Mouse (Mus musculus): ENCODE measurements around the gene Lyl1. TPM values are rescaled to one million over a fixed set of nuclear protein-coding genes. Genes with fewer than 3 reads are reported as not detected.

Lyl1 gene
- polyA plus RNA-seq, 1 experiment: 91.9 TPM

GRCm38 (mm10) chr8:84687705-84688100 is 13.6 kb upstream of the Lyl1 start, which contains the start of gene Nacc1:
TSS of gene Nacc1 (minus strand) at chr8:84687862.
- H3K4me3 ChIP-seq (ENCODE audit: insufficient read depth, low read length): peak within 1 kb of the TSS; percentile 88
- peaks cover 29% of the 10 kb centered on the region for H3K4me1 ChIP-seq (ENCODE audit: control insufficient read depth, insufficient read depth, low read length)
- TF ChIP-seq POLR2A (IDR thresholded peaks at IDR 0.05; ENCODE audit: borderline replicate concordance, low read depth, low read length) (no peak), CTCF (IDR thresholded peaks at IDR 0.05; ENCODE audit: low read depth, low read length) (no peak)
- peak within 1 kb of the TSS; percentile 70 for H3K27ac ChIP-seq (ENCODE audit: insufficient read depth, low read depth, low read length)

- peak overlapping the region; percentile 68 for H3K4me3 ChIP-seq (ENCODE audit: insufficient read depth, low read length)
- TF ChIP-seq CTCF (IDR thresholded peaks at IDR 0.05; ENCODE audit: low read depth, low read length) (no peak), POLR2A (IDR thresholded peaks at IDR 0.05; ENCODE audit: borderline replicate concordance, low read depth, low read length) (no peak)
- H3K27ac ChIP-seq (ENCODE audit: insufficient read depth, low read depth, low read length): peak overlapping the region; percentile 53
- peaks cover 28% of the 10 kb centered on the region for H3K4me1 ChIP-seq (ENCODE audit: control insufficient read depth, insufficient read depth, low read length)
Observed at GRCm38 (mm10) chr8:84689091-84689915, 12.0 kb upstream of the Lyl1 start.

DNA sequence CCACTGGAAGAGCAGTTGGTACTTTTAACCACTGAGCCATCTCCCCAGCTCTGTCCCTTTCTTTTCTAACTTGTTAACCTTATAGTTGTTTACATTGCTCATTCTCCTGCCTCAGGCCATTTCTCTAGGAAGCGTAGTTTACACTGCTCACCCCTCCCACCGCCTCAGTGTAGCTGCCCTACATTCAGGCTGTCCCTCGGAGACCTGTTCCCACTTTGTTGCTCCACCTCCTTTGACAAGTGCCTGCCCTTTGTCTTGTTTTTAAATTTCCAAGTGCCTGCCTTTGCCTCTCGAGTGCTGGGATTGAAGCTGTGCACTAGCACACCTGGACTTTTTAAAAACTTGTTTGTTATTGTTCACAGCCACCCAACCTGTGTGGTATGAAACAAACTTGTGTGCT is 7.9 kb upstream of the Lyl1 start:
- no peak overlapping the region for H3K27ac ChIP-seq (ENCODE audit: insufficient read depth, low read depth, low read length)
- peaks cover 19% of the 10 kb centered on the region for H3K4me1 ChIP-seq (ENCODE audit: control insufficient read depth, insufficient read depth, low read length)
- TF ChIP-seq CTCF (IDR thresholded peaks at IDR 0.05; ENCODE audit: low read depth, low read length) (no peak), POLR2A (IDR thresholded peaks at IDR 0.05; ENCODE audit: borderline replicate concordance, low read depth, low read length) (no peak)

DNA sequence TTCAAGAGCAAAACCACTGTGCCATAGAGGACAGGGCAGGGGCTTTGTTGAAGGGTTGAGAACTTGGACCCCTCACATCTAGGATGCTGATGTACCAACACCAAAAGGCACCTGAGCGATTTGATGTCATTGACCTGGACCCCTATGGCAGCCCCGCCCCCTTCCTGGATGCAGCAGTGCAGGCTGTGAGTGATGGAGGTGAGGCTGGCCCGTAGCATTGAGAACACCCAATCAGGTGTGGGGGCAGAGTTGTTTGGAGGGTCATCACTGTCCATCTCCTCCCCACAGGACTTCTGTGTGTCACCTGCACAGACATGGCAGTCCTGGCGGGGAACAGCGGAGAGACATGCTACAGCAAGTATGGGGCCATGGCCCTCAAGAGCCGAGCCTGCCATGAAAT is 6.1 kb upstream of the Lyl1 start:
- H3K27ac ChIP-seq (ENCODE audit: insufficient read depth, low read depth, low read length): no peak overlapping the region
- no peak overlapping the region for H3K4me3 ChIP-seq (ENCODE audit: insufficient read depth, low read length)
- H3K4me1 ChIP-seq (ENCODE audit: control insufficient read depth, insufficient read depth, low read length): peaks cover 27% of the 10 kb centered on the region
- TF ChIP-seq CTCF (IDR thresholded peaks at IDR 0.05; ENCODE audit: low read depth, low read length) (no peak), POLR2A (IDR thresholded peaks at IDR 0.05; ENCODE audit: borderline replicate concordance, low read depth, low read length) (no peak)

More for the DNA sequence above, 7.9 kb upstream of the Lyl1 start:
- no peak overlapping the region for H3K4me3 ChIP-seq (ENCODE audit: insufficient read depth, low read length)

GRCm38 (mm10) chr8:84697166-84698130 is 3.8 kb upstream of the Lyl1 start:
- H3K4me1 ChIP-seq (ENCODE audit: control insufficient read depth, insufficient read depth, low read length): peaks cover 26% of the 10 kb centered on the region
- TF ChIP-seq POLR2A (IDR thresholded peaks at IDR 0.05; ENCODE audit: borderline replicate concordance, low read depth, low read length) (no peak), CTCF (IDR thresholded peaks at IDR 0.05; ENCODE audit: low read depth, low read length) (0 out of 2 replicates have a peak, but pooled peaks have one; percentile 29)
- H3K4me3 ChIP-seq (ENCODE audit: insufficient read depth, low read length): no peak overlapping the region
- H3K27ac ChIP-seq (ENCODE audit: insufficient read depth, low read depth, low read length): peak overlapping the region; percentile 99; the same call in 1 of the 2 replicates

DNA sequence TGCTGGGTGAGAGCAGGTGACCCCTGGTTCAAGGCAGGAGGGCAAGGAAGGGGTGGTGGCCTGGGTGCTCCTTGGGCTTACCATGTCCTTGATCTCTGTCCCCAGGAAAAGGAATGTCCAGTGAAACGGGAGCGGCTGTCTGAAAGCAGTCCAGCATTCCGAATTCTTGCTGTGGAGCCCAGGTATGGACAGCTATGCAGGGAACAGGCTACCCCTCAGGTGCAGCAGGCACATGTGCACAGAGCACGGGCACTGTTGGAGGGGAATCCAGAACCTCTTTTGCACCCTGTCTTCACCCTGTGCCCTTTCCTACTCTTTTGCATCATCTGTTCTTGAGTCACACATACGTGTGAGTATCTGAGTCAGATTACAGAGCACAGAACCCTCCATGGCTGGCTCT is 3.0 kb upstream of the Lyl1 start:
- TF ChIP-seq POLR2A (IDR thresholded peaks at IDR 0.05; ENCODE audit: borderline replicate concordance, low read depth, low read length): no peak
- TF ChIP-seq CTCF (IDR thresholded peaks at IDR 0.05; ENCODE audit: low read depth, low read length): no peak
- peak overlapping the region; percentile 99 for H3K27ac ChIP-seq (ENCODE audit: insufficient read depth, low read depth, low read length)
- H3K4me3 ChIP-seq (ENCODE audit: insufficient read depth, low read length): no peak overlapping the region

GRCm38 (mm10) chr8:84698929-84699401 is 2.3 kb upstream of the Lyl1 start:
- Histone ChIP-seq H3K27ac (ENCODE audit: insufficient read depth, low read depth, low read length) (peak overlapping the region; percentile 99), H3K4me1 (ENCODE audit: control insufficient read depth, insufficient read depth, low read length) (peaks cover 26% of the 10 kb centered on the region), H3K4me3 (ENCODE audit: insufficient read depth, low read length) (peak overlapping the region; percentile 23; the same call in 1 of the 2 replicates)
- TF ChIP-seq POLR2A (IDR thresholded peaks at IDR 0.05; ENCODE audit: borderline replicate concordance, low read depth, low read length): no peak
- no peak for TF ChIP-seq CTCF (IDR thresholded peaks at IDR 0.05; ENCODE audit: low read depth, low read length)

More for the DNA sequence above, 3.0 kb upstream of the Lyl1 start:
- peaks cover 26% of the 10 kb centered on the region for H3K4me1 ChIP-seq (ENCODE audit: control insufficient read depth, insufficient read depth, low read length)

- TF ChIP-seq POLR2A (IDR thresholded peaks at IDR 0.05; ENCODE audit: borderline replicate concordance, low read depth, low read length) (no peak), CTCF (IDR thresholded peaks at IDR 0.05; ENCODE audit: low read depth, low read length) (peak; percentile 52)
- peak overlapping the region; percentile 99 for H3K27ac ChIP-seq (ENCODE audit: insufficient read depth, low read depth, low read length)
- peak overlapping the region; percentile 23; the same call in 1 of the 2 replicates for H3K4me3 ChIP-seq (ENCODE audit: insufficient read depth, low read length)
- peaks cover 26% of the 10 kb centered on the region for H3K4me1 ChIP-seq (ENCODE audit: control insufficient read depth, insufficient read depth, low read length)
Observed at GRCm38 (mm10) chr8:84699861-84700322, 1.4 kb upstream of the Lyl1 start.

DNA sequence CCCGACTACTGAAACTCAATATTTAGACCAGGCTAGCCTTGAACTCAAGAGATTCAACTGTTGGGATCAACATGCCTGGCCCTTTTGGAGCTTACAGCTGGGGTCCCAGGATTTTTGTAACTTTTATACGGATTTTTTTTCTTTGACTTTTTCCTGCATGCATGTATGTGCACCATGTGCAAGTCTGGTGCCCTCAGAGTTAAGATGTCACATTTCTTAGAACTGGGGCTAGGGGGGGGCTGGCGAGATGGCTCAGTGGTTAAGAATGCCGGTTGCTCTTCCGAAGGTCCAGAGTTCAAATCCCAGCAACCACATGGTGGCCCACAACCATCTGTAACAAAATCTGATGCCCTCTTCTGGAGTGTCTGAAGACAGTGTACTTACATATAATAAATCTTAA is 731 bp upstream of the Lyl1 start:
- Histone ChIP-seq H3K4me1 (ENCODE audit: control insufficient read depth, insufficient read depth, low read length) (peaks cover 26% of the 10 kb centered on the region), H3K27ac (ENCODE audit: insufficient read depth, low read depth, low read length) (peak overlapping the region; percentile 99), H3K4me3 (ENCODE audit: insufficient read depth, low read length) (no peak overlapping the region)
- TF ChIP-seq POLR2A (IDR thresholded peaks at IDR 0.05; ENCODE audit: borderline replicate concordance, low read depth, low read length) (no peak), CTCF (IDR thresholded peaks at IDR 0.05; ENCODE audit: low read depth, low read length) (no peak)
